Mouse (Mus musculus): ENCODE data around the gene Ttf2. TPM values are rescaled to one million over a fixed set of nuclear protein-coding genes. Genes with fewer than 3 reads are reported as not detected.
A peak's percentile ranks its signal among the peaks of the same experiment; 100 is the strongest.

Gene Ttf2
- polyA plus RNA-seq, 1 experiment from 2014 or later = 11.7 TPM

DNA sequence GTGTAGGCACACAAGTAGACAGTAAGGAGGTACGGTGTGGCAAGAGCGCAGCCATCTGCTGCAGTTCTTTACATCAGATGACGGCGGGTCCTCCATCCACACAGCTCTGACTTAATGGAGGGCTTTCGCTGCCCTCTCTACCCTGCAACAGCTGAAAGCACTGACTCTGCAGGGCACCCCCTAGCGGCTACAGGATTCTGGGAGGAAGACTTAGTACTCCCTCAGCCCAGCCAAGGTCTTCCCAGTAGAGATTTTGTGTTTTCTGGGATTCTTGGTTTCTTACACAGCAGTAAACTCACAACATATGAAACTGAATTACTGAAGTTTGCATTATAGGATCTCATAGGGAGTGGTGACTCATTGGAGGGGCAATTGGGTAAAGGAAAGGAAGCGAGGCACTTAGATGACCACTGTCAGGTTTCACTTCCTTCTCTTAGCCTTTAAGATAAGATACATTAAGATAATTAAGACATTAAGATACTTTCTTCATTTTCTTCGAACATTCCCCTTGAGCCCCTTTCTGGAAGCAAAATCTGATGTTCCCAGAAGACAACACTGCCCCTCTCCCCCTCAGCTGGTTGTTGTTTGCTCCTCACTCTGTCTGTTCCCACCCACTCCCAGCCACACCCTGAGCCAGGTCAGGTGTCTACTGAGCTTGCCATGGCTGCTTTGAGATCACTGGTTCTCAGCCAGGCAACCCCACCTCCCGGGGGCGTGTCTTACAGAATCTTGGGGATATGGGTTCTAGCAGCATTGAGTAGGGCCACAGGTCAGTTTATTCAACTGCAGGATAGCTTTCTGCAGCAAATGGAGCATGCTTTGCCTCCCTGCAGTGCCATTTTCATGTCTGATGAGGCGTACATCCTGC is 37.2 kb downstream of the Ttf2 start:
- Histone ChIP-seq H3K4me3 (no peak overlapping the region), H3K9ac (no peak overlapping the region), H3K27me3 (replicated peaks) (no peaks in the 10 kb centered on the region), H3K9me3 (no peaks in the 10 kb centered on the region), H3K36me3 (peaks cover 94% of the 10 kb centered on the region), H3K27ac (replicated peaks) (no peak overlapping the region), H3K4me1 (no peaks in the 10 kb centered on the region), H3K4me2 (no peak overlapping the region)
- no peak for ATAC-seq (ENCODE audit: extremely low read depth, insufficient number of reproducible peaks, low FRiP score, low TSS enrichment)
- WGBS = 70% methylated on average over 11 of the region's 11 CpGs

DNA sequence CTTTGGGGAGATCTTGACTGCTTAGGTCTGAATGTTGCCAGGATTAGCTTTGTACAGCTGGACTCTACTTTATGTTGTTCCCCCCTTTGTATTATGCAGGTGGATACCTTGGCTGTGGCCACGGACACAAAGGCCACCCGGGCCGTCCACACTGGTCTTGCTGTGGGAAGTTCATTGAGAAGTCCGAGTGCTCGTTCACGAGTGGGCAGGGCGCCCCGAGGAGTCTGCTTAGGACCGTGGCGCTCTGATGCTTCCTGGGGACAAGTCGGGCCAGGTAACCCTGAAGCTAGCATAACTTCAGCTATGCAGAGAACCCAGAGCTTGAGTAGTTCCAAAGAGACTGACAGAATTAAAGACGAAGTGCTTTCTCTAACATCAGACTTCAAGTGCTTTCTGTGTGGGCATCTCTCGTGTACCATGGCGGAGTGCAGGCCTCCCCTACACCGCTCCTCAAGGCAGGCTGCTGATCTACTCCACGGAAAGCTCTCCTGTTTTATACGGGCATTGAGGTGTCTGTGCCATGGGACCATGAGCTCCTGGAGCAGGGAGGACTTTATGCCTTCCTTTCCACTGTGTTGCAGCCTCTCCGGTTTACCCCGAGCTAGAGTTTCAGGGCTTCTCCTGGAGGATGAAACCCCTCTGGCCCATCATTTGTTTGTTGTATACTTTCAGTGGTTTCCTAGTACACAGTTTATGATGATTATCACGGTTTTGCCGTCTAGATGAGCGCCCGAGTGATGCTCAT is 38.0 kb downstream of the Ttf2 start:
- Histone ChIP-seq H3K36me3 (peaks cover 93% of the 10 kb centered on the region), H3K4me2 (no peak overlapping the region), H3K9me3 (no peaks in the 10 kb centered on the region), H3K9ac (no peak overlapping the region), H3K27ac (replicated peaks) (no peak overlapping the region), H3K4me3 (no peak overlapping the region), H3K27me3 (replicated peaks) (no peaks in the 10 kb centered on the region), H3K4me1 (no peaks in the 10 kb centered on the region)
- 86% methylated on average over 23 of the region's 23 CpGs for WGBS
- ATAC-seq (ENCODE audit: extremely low read depth, insufficient number of reproducible peaks, low FRiP score, low TSS enrichment) = no peak

DNA sequence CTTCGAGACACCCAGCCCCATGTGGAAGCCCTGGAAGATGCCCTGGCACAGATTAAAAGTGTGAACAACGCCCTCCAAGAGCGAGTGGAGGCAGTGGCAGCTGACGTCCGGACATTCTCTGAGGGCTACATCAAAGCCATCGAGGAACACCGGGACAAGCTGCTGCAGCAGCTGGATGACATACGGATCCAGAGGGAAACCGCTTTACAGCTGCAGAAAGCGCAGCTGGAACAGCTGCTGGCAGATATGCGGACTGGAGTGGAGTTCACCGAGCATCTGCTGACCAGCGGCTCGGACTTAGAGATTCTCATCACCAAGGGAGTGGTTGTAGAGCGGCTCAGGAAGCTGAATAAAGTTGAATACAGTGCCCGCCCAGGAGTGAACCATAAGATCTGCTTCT is 44.3 kb downstream of the Ttf2 start:
- Histone ChIP-seq H3K4me3 (no peak overlapping the region), H3K4me2 (no peak overlapping the region), H3K27me3 (replicated peaks) (no peaks in the 10 kb centered on the region), H3K4me1 (peaks cover 46% of the 10 kb centered on the region), H3K36me3 (peaks cover 46% of the 10 kb centered on the region), H3K27ac (replicated peaks) (no peak overlapping the region), H3K9me3 (no peaks in the 10 kb centered on the region), H3K9ac (no peak overlapping the region)
- ATAC-seq (ENCODE audit: extremely low read depth, insufficient number of reproducible peaks, low FRiP score, low TSS enrichment) = no peak
- 69% methylated on average over 16 of the region's 16 CpGs for WGBS

DNA sequence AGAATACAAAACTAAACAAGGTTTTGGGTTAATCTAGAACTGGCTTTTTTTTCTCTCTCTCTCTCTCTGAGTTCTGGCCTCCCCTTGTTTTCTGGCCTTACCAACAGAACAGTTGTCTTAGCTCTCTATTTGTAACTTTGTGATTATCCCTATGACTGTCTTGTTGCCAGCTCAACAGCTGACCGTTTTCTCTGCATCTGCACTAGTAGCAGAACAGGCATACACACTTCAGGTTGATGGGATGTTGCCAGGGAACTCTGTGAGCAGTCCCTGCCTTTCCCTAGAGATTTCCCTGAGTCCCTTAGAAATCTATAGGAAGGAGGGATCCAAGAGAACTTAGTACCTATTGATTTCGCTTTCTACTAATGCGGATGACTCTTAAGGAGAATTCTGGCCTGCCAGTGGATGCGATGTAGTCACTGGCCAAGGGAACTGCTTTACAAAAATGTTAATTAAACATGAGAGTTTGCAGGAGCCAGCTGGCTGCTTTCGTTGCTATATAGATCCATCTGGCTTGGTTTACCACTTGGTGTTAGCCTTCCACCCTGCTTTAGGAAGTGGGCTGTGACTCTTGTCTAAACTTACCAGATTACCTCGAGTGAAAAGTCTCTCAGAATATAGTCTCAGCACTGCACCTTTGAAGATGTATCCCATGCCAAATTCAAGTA is 45.3 kb downstream of the Ttf2 start:
- no peak overlapping the region for H3K27ac ChIP-seq (replicated peaks)
- H3K4me1 ChIP-seq = peaks cover 46% of the 10 kb centered on the region
- H3K9ac ChIP-seq = no peak overlapping the region
- no peak overlapping the region for H3K4me2 ChIP-seq
- peaks cover 37% of the 10 kb centered on the region for H3K36me3 ChIP-seq
- 73% methylated on average over 6 of the region's 6 CpGs for WGBS
- no peak overlapping the region for H3K4me3 ChIP-seq
- ATAC-seq (ENCODE audit: extremely low read depth, insufficient number of reproducible peaks, low FRiP score, low TSS enrichment) = no peak
- H3K27me3 ChIP-seq (replicated peaks) = no peaks in the 10 kb centered on the region
- no peaks in the 10 kb centered on the region for H3K9me3 ChIP-seq

DNA sequence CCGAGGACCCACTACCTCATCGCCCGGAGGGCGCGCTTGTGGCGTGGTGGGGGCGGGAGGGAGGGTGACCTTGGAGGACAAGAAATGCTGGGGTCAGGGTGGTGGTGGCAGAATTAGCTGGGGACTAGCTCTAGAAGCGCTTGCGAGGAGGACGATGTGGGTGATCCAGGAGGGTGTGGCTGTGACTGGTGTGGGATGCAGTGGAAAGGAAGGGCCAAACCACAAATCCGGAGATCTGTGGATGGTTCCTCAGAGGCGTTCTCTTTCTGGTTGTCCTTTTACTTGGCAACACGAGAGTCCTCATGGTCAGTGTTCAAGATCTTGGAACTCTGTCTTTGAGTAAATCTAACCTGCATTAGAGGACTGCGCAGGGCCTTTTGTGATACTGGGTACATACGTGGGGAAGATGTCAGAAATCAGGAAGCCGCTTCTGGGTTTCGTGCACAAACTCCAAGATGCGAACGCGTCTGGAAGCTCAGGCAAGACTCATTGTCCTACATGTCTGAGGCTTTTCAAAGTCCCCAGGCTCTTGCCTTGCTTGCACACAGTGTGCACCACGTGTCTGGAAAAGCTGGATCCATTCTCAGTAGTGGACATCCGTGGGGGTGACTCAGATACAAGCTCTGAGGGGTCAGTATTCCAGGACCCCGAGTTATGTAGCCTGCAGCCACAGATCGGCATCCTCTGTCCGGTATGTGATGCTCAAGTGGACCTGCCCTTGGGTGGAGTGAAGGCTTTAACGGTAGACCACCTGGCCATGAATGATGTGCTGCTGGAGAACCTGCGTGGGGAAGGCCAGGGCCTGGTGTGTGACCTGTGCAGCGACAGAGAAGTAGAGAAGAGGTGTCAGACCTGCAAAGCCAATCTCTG is 46.7 kb downstream of the Ttf2 start:
- peaks cover 23% of the 10 kb centered on the region for H3K36me3 ChIP-seq
- no peak; the same call in 1 of the 2 replicates for ATAC-seq (ENCODE audit: extremely low read depth, insufficient number of reproducible peaks, low FRiP score, low TSS enrichment)

DNA sequence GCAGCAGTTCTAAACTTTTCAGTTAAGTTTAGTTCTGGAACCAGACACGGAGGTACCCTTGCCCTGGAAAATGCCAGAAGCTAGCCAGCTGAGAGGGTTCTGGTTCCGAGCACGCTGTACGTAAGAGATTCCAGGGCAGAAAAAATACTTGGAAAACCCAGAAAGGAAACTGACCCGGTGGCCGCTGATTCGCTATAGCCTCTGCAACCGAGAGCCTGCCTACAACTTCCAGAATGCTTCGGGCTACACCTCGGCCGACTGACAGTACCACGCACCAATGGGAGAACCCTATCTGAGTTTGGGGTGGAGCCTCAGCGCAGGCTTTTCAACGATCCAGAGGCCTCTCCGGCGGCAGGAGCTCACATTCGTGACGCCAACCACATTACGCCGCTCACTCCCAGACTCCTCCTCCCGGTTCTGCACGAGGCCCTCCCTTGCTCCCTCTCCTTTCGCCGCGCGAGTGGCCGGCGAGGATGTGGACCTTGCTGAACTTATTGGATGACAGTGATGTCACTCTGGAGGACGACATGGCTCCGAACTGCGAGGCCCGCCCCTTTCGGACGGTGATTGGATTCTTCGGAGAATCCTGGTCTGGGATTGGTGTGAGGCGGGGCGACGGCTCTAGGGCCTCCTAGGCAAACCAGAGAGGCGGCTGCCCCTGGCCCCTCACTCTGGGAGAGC is 47.5 kb downstream of the Ttf2 start, which contains the start of gene Trim45:
Trim45 (plus strand) TSS at position 378 of the 681 bp plus-strand sequence.
- Histone ChIP-seq H3K27me3 (replicated peaks) (no peaks in the 10 kb centered on the region), H3K9ac (peak within 1 kb of the TSS; percentile 88), H3K4me3 (peak within 1 kb of the TSS; percentile 68), H3K9me3 (no peaks in the 10 kb centered on the region), H3K4me2 (peak within 1 kb of the TSS; percentile 81), H3K4me1 (peaks cover 46% of the 10 kb centered on the region), H3K36me3 (peaks cover 16% of the 10 kb centered on the region), H3K27ac (replicated peaks) (peak within 1 kb of the TSS; percentile 86)
- under 1% methylated on average over 39 of the region's 39 CpGs for WGBS
- peak; percentile 99 for ATAC-seq (ENCODE audit: extremely low read depth, insufficient number of reproducible peaks, low FRiP score, low TSS enrichment)

More for the DNA sequence above, 46.7 kb downstream of the Ttf2 start:
- Histone ChIP-seq H3K9ac (peak overlapping the region; percentile 88), H3K9me3 (no peaks in the 10 kb centered on the region), H3K27me3 (replicated peaks) (no peaks in the 10 kb centered on the region), H3K27ac (replicated peaks) (peak overlapping the region; percentile 73), H3K4me2 (peak overlapping the region; percentile 70), H3K4me1 (peaks cover 46% of the 10 kb centered on the region), H3K4me3 (peak overlapping the region; percentile 68)
- WGBS = 33% methylated on average over 28 of the region's 28 CpGs

DNA sequence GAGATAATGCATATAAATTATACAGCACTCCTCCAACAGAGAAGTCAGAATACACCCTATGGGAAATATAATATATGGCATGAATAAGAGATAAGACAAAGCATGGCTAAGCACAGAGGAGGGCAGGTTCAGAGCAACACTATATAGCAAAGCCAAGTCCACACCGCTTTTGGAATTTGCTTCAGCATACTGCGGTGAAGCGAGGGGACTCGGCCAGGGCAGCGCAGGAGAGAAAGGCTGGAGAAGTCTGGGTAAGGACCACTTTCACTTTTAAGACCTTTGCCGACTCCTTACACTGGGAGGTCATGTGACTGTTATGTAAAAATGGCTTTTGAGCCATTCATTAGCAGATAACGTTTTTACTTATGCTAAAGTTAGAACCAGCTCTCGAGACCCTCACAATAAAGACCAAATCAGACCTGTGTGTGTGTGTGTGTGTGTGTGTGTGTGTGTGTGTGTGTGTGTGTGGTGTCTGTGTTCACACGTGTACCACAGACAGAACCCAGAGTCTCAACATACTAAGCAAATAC is 48.8 kb downstream of the Ttf2 start:
- Histone ChIP-seq H3K4me1 (peaks cover 39% of the 10 kb centered on the region), H3K4me2 (peak overlapping the region; percentile 81; the same call in 1 of the 2 replicates), H3K27ac (replicated peaks) (no peak overlapping the region), H3K9ac (no peak overlapping the region), H3K4me3 (no peak overlapping the region), H3K9me3 (no peaks in the 10 kb centered on the region), H3K27me3 (replicated peaks) (no peaks in the 10 kb centered on the region), H3K36me3 (peaks cover 8% of the 10 kb centered on the region)
- no peak for ATAC-seq (ENCODE audit: extremely low read depth, insufficient number of reproducible peaks, low FRiP score, low TSS enrichment)
- 79% methylated on average over 9 of the region's 9 CpGs for WGBS

DNA sequence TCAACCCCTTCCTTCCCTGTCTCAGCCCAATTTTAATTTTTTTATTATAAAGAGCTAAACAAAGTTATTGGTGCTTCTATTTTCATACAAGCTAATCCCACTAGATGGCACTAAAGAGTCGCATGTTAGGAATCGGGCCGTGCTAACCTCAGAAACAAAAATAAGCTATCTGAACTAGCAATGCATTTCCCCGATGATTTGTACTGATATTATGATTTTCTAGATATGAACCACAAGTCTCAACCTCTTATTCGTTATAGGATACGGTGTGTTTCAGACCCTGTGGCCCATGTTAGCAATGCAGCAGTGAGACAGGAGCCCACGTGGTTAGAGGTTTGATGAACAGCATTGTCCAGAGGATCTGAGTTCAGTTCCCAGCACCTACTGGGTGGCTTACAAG is 52.6 kb downstream of the Ttf2 start:
- Histone ChIP-seq H3K27me3 (replicated peaks) (no peaks in the 10 kb centered on the region), H3K9me3 (no peaks in the 10 kb centered on the region), H3K4me2 (0 out of 2 replicates have a peak overlapping the region, but pooled peaks have one; percentile 22), H3K9ac (no peak overlapping the region), H3K4me3 (no peak overlapping the region), H3K4me1 (peaks cover 11% of the 10 kb centered on the region), H3K36me3 (no peaks in the 10 kb centered on the region), H3K27ac (replicated peaks) (no peak overlapping the region)
- 17% methylated on average over 7 of the region's 7 CpGs for WGBS
- ATAC-seq (ENCODE audit: extremely low read depth, insufficient number of reproducible peaks, low FRiP score, low TSS enrichment) = no peak

DNA sequence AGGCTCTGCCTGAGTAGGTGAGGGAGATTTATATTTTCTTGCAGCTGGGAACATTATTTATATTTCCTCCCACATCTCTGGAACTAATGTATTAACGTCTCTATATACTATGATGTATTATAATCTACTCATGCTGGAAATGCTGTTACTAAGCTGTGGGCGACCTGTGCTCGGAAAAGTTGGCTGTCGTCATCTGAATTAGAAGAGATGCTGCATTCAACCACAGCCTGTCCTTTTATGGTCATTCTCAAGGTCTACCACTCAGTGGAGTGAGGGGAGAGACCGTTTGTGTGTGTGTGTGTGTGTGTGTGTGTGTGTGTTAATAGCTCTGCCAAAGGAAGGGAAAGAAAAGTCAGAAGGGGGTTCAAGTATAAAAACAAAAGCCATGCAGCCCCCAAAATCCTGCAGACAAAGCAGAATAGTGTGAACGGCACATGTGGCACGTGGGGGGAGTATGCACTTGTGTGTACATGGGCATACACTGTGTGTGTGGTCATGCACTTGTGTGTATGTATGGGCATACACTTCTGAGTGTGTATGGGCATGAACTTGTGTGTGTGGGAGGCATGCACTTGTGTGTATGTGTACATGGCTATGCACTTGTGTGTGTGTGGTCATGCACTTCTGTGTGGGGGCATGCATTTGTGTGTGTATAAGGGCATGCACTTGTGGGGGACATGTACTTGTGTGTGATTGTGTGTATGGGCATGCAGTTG is 57.8 kb downstream of the Ttf2 start:
- Histone ChIP-seq H3K27me3 (replicated peaks) (no peaks in the 10 kb centered on the region), H3K9ac (no peak overlapping the region), H3K27ac (replicated peaks) (no peak overlapping the region), H3K9me3 (no peaks in the 10 kb centered on the region), H3K4me3 (no peak overlapping the region), H3K36me3 (no peaks in the 10 kb centered on the region), H3K4me1 (peaks cover 22% of the 10 kb centered on the region), H3K4me2 (no peak overlapping the region)
- WGBS = 46% methylated on average over 7 of the region's 7 CpGs
- no peak for ATAC-seq (ENCODE audit: extremely low read depth, insufficient number of reproducible peaks, low FRiP score, low TSS enrichment)
